Mouse (Mus musculus) stomach, postnatal 0 days (tissue): ENCODE data around the gene Olfr311.

ENCODE experiments used
- CTCF ChIP-seq: IDR thresholded peaks from 2 replicates; pipeline ENCODE4 v1.5.1; 2016; ENCODE audit warnings: antibody characterized with exemption, low read depth, mild to moderate bottlenecking, moderate library complexity
- EP300 ChIP-seq: optimal IDR thresholded peaks from 2 replicates; pipeline ENCODE3; 2016; ENCODE audit warnings: antibody characterized with exemption

DNA sequence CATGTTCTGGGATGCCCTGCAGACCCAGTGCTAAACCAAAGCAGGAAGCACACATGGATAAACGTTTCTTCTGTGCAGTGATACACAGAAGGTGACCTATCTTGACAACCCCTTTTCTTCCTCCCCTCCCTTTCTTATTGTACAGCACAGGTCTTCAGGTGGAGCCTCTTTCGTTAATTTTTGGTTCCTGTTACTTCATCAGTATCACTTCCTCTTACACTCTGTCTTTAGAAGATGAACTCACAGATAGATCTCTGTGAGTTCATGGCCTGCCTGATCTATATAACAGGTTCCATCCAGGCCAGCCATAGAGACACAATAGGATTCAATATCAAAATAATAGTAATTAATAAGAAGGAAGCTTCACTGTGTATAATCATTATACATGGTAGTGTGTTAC, 49.0 kb upstream of the Olfr311 start:
- TF ChIP-seq CTCF, result no peak
- no peak for TF ChIP-seq EP300
